Mouse (Mus musculus) neural tube, embryonic 12.5 days (tissue): Measurements from ENCODE around the gene Acot7. TPM values are rescaled to one million over a fixed set of nuclear protein-coding genes. Genes with fewer than 3 reads are reported as not detected.

Experiments used
- ATAC-seq: fragments of 200-750 bp; cut with Nextera tagmentation; 2 replicates; pipeline ENCODE4 v1.8.0; 2017; ENCODE audit warnings: low read depth, mild to moderate bottlenecking, moderate TSS enrichment, moderate library complexity; ENCODE audit not compliant: low FRiP score
- H3K27ac ChIP-seq: fragments of 300-500 bp; sonication (generic); 2 replicates; pipeline ENCODE4 v1.5.1; 2016
- H3K27me3 ChIP-seq: fragments of 300-500 bp; sonication (generic); replicated peaks from 2 replicates; pipeline ENCODE4 v1.6.1; 2016; ENCODE audit warnings: mild to moderate bottlenecking
- H3K36me3 ChIP-seq: fragments of 300-500 bp; sonication (generic); 2 replicates; pipeline ENCODE4 v1.6.1; 2016; ENCODE audit warnings: mild to moderate bottlenecking
- H3K4me1 ChIP-seq: fragments of 300-500 bp; sonication (generic); 2 replicates; pipeline ENCODE4 v1.6.1; 2016
- H3K4me2 ChIP-seq: fragments of 300-500 bp; sonication (generic); replicated peaks from 2 replicates; pipeline ENCODE4 v1.6.1; 2016; ENCODE audit warnings: mild to moderate bottlenecking
- H3K4me3 ChIP-seq: fragments of 300-500 bp; sonication (generic); 2 replicates; pipeline ENCODE4 v1.5.1; 2016
- H3K9ac ChIP-seq: fragments of 300-500 bp; sonication (generic); 2 replicates; pipeline ENCODE4 v1.6.1; 2016; ENCODE audit warnings: mild to moderate bottlenecking
- H3K9me3 ChIP-seq: fragments of 300-500 bp; sonication (generic); 2 replicates; pipeline ENCODE4 v1.6.1; 2016; ENCODE audit warnings: mild to moderate bottlenecking
- WGBS: fragments of 180-500 bp; shearing (Covaris S2); methylation state at CpG from one replicate; pipeline ENCODE4 v1.1.7; 2016; 5-methylcytosine and 5-hydroxymethylcytosine counted together
- polyA plus RNA-seq: library from polyadenylated mRNA; unstranded; fragments of >200 nt; fragmentation: Nextera tagmentation; extraction: Ambion mirVana; gene quantifications from 2 replicates; pipeline ENCODE4 v1.2.1, GENCODE M21; 2016

The Acot7 gene
- polyA plus RNA-seq, 1 experiment from 2014 or later = 213 TPM

DNA sequence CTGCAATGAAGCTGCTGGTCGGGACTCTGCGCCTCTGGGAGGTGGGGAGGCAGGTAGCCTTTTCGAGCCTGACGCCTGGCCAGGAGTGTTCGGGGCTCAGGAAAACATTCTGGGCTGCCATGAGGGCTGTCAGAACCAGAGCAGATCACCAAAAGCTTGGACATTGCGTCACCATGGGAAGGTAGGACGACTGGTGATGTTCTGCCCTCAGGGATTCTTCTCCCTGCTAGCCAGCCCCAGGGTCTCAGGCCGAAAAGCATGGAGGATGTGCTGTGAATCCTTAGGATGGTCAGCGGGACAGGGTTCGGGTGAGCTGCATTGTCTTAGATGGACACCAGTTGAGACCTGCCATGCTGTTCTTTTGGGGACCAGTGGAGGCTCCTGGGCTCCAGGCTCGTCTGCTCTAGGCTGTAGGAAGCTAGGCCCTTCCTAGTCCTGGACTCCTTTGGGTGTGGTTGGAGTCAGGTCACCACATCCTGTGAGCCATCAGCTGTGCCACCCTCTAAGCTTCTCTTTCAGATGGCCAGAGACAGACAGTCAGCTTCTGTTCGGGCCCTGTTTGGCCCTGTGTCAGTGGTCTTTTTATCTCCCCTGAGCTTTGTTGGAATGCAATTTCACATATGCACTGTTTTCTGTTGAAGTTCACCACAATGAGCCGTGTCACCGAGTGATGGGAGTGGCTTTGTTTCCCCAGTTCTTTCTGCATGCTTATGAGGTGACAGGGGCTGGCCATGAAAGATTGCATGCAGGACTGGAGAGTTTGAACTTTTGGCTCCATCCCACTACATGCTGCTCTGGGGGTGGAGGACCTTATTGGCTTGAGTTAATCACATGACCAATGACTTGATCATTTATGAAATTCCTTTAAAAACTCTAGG is 8.5 kb downstream of the Acot7 start:
- Histone ChIP-seq H3K4me1 (peaks cover 17% of the 10 kb centered on the region), H3K36me3 (no peaks in the 10 kb centered on the region), H3K4me2 (peak overlapping the region; percentile 46), H3K9ac (0 out of 2 replicates have a peak overlapping the region, but pooled peaks have one; percentile 42), H3K27me3 (no peaks in the 10 kb centered on the region), H3K27ac (0 out of 2 replicates have a peak overlapping the region, but pooled peaks have one; percentile 15), H3K9me3 (no peaks in the 10 kb centered on the region), H3K4me3 (no peak overlapping the region)
- ATAC-seq = no peak
- WGBS = 52% methylated on average over 14 of the region's 14 CpGs

DNA sequence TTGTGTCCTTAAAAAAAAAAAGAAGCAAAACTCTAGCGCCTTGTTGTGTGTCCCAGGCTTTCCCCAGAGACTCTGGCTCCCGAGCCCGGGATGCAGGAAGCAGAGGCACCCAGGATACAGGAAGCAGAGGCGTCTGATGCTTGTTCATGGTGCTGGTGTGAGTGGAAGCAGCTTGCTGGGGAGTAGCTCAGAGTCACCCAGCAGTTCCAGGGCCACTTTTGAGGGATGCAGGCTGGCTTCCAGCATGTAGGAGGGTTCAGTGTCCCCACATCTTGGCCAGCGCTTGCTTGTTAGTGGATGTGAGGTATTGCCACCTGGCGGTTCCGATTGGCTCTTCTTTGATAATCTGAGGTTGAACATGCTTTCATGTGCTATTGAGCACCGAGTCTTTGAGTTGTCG is 9.2 kb downstream of the Acot7 start:
- Histone ChIP-seq H3K27ac (no peak overlapping the region), H3K36me3 (no peaks in the 10 kb centered on the region), H3K9ac (no peak overlapping the region), H3K4me1 (peaks cover 17% of the 10 kb centered on the region), H3K4me3 (no peak overlapping the region), H3K9me3 (no peaks in the 10 kb centered on the region), H3K4me2 (no peak overlapping the region), H3K27me3 (no peaks in the 10 kb centered on the region)
- WGBS = 90% methylated on average over 9 of the region's 9 CpGs
- ATAC-seq = no peak

DNA sequence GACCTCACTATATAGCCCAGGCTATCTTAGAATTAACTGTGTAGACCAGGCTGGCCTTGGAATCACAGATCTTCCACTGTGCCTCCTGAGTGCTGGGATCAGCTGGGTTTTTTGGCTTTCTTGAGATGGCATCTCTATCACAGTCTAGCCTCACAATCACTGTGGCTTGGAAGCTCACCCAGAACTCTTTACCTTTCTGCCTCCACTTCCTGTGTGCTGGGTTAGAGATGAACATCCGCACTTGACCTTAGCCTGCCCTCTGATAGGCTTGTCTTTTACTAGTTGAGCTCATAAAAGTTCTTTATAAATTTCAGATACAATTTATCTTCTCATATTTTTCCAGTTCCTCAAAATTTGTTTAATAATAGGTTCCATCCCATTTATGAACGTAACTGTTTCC is 10.7 kb downstream of the Acot7 start:
- H3K4me3 ChIP-seq = no peak overlapping the region
- WGBS = 94% methylated on average over 2 of the region's 2 CpGs
- no peaks in the 10 kb centered on the region for H3K9me3 ChIP-seq
- H3K9ac ChIP-seq = no peak overlapping the region
- no peak overlapping the region for H3K27ac ChIP-seq
- ATAC-seq = no peak
- H3K36me3 ChIP-seq = no peaks in the 10 kb centered on the region
- H3K4me1 ChIP-seq = peaks cover 17% of the 10 kb centered on the region
- H3K27me3 ChIP-seq = no peaks in the 10 kb centered on the region
- no peak overlapping the region for H3K4me2 ChIP-seq

DNA sequence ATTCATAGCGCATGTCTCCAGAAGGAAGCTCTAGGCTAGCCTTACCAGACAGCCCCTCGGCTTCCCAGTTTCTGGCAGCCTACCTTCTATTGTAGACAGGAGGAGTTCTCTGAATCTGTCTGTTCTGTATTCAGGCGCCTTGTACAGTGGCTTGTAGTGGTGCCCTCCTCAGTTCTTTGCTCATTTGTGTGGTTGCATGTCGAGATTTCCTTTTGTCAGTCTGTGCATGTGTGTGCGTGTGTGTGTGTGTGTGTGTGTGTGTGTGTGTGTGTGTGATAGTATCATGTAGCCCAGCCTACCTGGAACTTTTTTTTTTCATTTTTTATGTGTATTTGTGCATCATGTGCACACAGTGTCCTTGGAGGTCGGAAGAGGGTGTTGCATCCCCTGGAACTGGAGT is 11.1 kb downstream of the Acot7 start:
- no peak for ATAC-seq
- Histone ChIP-seq H3K4me2 (no peak overlapping the region), H3K4me1 (peaks cover 17% of the 10 kb centered on the region)

DNA sequence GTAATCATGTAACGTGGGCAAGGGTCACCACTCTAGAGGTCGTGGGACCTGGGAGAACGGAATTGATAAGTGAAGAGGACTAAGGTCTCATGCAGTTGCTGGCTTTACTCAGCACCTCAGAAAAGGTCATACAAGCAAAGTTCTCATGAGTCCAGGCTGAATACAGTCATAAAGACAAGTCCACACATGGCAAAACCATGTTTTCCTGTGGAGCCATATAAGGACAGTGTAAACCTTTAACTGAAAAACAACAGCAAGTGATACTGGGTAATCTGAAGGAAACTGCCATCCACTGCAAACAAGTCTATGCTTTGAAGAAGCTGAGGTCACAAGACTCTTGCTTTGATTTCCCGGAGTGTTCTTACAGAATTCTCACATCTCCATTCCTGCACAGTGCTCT is 11.8 kb downstream of the Acot7 start:
- peaks cover 17% of the 10 kb centered on the region for H3K4me1 ChIP-seq
- H3K27ac ChIP-seq = no peak overlapping the region

More for the DNA sequence above, 11.1 kb downstream of the Acot7 start:
- WGBS = 91% methylated on average over 6 of the region's 6 CpGs
- H3K9me3 ChIP-seq = no peaks in the 10 kb centered on the region
- 0 out of 2 replicates have a peak overlapping the region, but pooled peaks have one; percentile 5 for H3K9ac ChIP-seq
- no peaks in the 10 kb centered on the region for H3K36me3 ChIP-seq
- no peaks in the 10 kb centered on the region for H3K27me3 ChIP-seq
- H3K4me3 ChIP-seq = no peak overlapping the region
- H3K27ac ChIP-seq = no peak overlapping the region

DNA sequence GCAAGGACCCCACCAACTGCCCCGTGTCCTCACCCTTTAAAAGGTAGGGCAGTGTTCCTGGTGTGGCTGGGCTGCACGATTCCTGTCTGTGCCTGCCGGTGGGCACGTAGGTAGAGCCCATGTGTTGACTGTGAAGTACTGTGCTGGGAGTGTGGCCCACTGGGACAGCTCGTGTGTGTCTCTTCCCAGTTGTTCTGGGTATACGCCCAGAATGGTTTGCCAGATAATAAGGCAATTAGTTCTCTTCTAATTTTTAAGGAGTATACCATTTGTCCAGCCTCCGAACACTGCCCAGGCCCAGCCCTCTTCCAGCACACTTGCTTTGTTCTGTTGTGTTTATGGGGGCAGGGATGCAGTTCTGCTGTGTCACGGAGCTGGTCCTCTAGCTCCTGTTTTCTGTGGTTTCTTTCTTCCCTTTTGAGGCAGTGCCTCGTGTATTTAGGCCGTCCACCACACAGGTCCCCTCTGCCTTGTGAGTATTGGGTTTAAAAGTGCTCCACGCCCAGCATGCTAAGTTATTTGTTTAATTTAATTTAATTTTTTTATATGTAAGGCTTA is 12.2 kb downstream of the Acot7 start:
- no peak for ATAC-seq
- H3K9ac ChIP-seq = no peak overlapping the region
- H3K36me3 ChIP-seq = no peaks in the 10 kb centered on the region
- H3K27ac ChIP-seq = no peak overlapping the region
- no peaks in the 10 kb centered on the region for H3K27me3 ChIP-seq
- peaks cover 17% of the 10 kb centered on the region for H3K4me1 ChIP-seq
- H3K9me3 ChIP-seq = no peaks in the 10 kb centered on the region
- no peak overlapping the region for H3K4me2 ChIP-seq
- WGBS = 53% methylated on average over 11 of the region's 11 CpGs
- H3K4me3 ChIP-seq = no peak overlapping the region

More for the DNA sequence above, 11.8 kb downstream of the Acot7 start:
- no peak for ATAC-seq
- 91% methylated on average over 4 of the region's 4 CpGs for WGBS
- Histone ChIP-seq H3K4me2 (no peak overlapping the region), H3K4me3 (no peak overlapping the region), H3K9me3 (no peaks in the 10 kb centered on the region), H3K36me3 (no peaks in the 10 kb centered on the region), H3K9ac (0 out of 2 replicates have a peak overlapping the region, but pooled peaks have one; percentile 5), H3K27me3 (no peaks in the 10 kb centered on the region)

DNA sequence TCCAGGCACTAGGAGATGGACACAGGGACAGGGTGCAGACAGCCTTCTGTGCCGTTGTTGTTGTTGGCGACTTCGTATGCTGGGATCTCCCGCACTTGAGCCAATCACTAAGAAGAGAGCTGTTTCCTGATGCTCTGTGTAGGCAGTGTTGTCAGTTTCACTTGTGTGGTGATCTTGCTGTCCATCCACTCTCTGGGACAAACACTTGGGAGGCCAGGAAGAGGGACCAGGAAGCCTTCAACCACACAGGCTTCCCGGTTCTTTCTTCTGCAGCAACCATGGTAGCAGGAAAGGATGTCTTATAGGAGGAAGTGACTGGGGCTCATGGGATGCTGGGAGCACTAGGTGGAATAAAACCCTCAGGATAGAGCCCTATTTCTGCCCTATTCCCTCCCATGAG is 12.8 kb downstream of the Acot7 start:
- H3K9ac ChIP-seq = no peak overlapping the region
- no peaks in the 10 kb centered on the region for H3K27me3 ChIP-seq
- H3K27ac ChIP-seq = no peak overlapping the region
- 81% methylated on average over 5 of the region's 5 CpGs for WGBS
- no peak overlapping the region for H3K4me3 ChIP-seq
- no peak overlapping the region for H3K4me2 ChIP-seq
- H3K4me1 ChIP-seq = peaks cover 12% of the 10 kb centered on the region
- no peaks in the 10 kb centered on the region for H3K9me3 ChIP-seq
- no peak for ATAC-seq
- no peaks in the 10 kb centered on the region for H3K36me3 ChIP-seq

DNA sequence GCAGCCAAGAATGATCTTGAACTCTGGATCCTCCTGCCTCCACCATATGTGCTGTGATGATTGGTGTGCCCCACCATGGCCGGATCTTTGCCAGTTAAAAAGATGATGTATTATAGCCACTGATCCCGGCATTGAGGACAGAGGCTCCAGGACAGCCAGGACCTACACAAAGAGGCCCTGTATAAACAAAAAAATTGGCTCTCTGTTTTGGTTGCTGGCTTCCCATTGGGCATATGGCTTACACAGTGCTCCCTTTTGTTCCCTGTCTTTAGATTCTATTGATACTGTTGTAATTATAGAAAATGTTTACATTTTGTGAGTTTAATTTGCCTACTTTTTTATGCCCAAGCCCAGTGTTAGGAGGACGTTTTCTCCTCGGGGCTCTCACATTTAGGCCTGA is 14.6 kb downstream of the Acot7 start:
- 43% methylated on average over 4 of the region's 4 CpGs for WGBS
- H3K27ac ChIP-seq = no peak overlapping the region

DNA sequence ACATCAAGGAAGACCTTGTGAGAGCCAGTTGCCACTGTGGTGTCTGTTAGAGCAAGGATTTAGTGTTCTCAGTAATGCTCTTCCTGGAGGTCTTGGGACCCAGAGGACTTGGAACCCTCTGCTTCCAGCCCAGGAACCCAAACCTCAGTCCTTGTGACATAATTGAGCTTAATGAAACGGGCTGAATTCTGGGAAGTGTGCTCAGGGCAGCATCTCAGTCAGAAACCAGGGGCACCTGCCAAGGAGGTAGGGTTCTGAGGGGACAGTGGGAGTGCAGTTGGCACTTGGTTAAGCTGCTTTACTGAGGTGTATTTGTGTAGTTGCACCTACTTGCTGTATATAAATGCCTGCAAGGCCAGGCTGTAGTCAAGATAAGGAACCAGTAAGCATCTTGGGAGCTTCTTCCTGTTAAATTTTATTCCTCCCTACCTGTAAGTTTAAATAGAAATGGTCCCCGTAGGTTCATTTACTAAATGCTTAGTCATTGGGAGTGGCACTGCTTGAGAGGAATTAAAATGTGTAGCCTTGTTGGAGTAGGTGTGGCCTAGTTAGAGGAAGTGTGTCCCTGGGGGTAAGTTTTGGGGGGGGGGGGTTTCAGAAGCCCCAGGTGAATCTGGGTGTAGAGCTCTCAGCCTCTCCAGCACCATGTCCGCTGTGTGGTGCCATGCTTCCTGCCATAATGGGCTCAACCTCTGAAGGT is 16.7 kb downstream of the Acot7 start:
- Histone ChIP-seq H3K4me2 (no peak overlapping the region), H3K4me1 (no peaks in the 10 kb centered on the region; the same call in 1 of the 2 replicates), H3K9me3 (no peaks in the 10 kb centered on the region), H3K4me3 (no peak overlapping the region), H3K27ac (no peak overlapping the region), H3K36me3 (no peaks in the 10 kb centered on the region), H3K27me3 (no peaks in the 10 kb centered on the region), H3K9ac (no peak overlapping the region)
- 90% methylated on average over 3 of the region's 3 CpGs for WGBS
- no peak for ATAC-seq

More for the DNA sequence above, 14.6 kb downstream of the Acot7 start:
- no peak for ATAC-seq
- H3K4me2 ChIP-seq = no peak overlapping the region
- no peak overlapping the region for H3K9ac ChIP-seq
- no peaks in the 10 kb centered on the region for H3K36me3 ChIP-seq
- H3K27me3 ChIP-seq = no peaks in the 10 kb centered on the region
- H3K9me3 ChIP-seq = no peaks in the 10 kb centered on the region
- no peak overlapping the region for H3K4me3 ChIP-seq
- no peaks in the 10 kb centered on the region; the same call in 1 of the 2 replicates for H3K4me1 ChIP-seq

DNA sequence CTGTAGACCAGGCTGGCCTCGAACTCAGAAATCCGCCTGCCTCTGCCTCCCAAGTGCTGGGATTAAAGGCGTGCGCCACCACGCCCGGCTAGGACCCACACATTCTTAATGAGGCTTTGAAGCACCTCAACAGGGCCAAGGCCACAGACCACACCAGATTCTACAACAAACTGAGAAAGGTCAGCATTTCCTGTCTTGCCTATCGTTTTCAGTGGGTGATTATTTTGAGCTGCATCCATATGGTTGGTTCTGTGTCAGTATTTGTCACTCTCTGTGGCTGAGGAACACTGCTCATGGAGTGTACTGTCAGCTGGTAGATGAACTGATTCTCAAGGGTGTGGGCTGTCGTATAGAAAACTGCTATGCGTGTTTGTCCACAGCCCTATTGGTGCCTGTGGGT is 18.3 kb downstream of the Acot7 start:
- Histone ChIP-seq H3K4me1 (no peaks in the 10 kb centered on the region; the same call in 1 of the 2 replicates), H3K4me2 (no peak overlapping the region), H3K27me3 (no peaks in the 10 kb centered on the region), H3K9ac (no peak overlapping the region), H3K9me3 (no peaks in the 10 kb centered on the region), H3K4me3 (no peak overlapping the region), H3K36me3 (no peaks in the 10 kb centered on the region), H3K27ac (no peak overlapping the region)
- no peak for ATAC-seq
- WGBS = 95% methylated on average over 9 of the region's 9 CpGs

DNA sequence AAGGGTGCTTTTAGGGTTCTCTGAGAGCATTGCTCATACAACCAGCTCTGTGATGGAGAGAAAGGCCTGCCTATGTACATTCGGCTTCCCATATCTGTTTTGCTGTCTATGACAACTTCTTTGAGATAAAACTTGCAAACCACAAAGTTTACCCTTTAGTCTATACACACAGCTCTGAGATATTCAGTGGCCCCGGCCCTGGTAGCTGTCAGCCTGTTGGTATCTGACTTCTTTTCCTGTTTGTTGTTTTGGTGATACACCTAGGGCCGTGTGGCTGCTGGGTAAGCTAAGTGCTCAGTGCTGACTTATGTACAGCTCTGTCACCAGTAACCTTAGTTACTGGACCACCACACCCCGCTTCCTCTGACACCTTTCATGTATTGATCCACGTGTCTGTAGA is 19.6 kb downstream of the Acot7 start:
- Histone ChIP-seq H3K9ac (no peak overlapping the region), H3K4me2 (no peak overlapping the region), H3K36me3 (no peaks in the 10 kb centered on the region), H3K27me3 (no peaks in the 10 kb centered on the region), H3K4me1 (peaks cover 3% of the 10 kb centered on the region; the same call in 1 of the 2 replicates), H3K4me3 (no peak overlapping the region), H3K9me3 (no peaks in the 10 kb centered on the region), H3K27ac (no peak overlapping the region)
- 89% methylated on average over 5 of the region's 5 CpGs for WGBS
- no peak for ATAC-seq

DNA sequence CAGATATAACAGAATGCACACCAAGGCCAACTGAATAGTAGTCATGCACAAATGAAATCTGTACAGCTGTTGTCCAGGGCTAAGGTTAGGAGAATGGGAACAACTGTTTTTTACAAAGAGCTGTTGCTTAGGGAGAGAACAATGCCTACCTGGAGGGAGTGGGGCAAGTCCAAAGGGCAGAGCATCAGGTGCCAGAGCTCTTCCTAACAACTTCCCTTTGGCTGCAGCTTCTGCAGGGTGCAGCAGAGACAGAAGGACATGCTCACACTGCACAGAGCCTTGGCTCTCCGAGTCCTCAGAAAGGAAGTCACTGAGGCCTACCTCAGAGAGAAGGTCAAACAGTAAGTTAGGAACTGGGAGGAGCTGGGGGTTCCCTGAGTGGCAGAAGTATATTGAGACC is 21.7 kb downstream of the Acot7 start:
- Histone ChIP-seq H3K4me1 (peaks cover 8% of the 10 kb centered on the region; the same call in 1 of the 2 replicates), H3K36me3 (no peaks in the 10 kb centered on the region), H3K27me3 (no peaks in the 10 kb centered on the region), H3K9ac (no peak overlapping the region), H3K27ac (no peak overlapping the region), H3K4me3 (no peak overlapping the region), H3K9me3 (no peaks in the 10 kb centered on the region), H3K4me2 (no peak overlapping the region)
- no peak for ATAC-seq
- 85% methylated on average over 1 of the region's 1 CpGs for WGBS
